Mouse (Mus musculus): ENCODE results near the gene Ntan1. TPM values are rescaled to one million over a fixed set of nuclear protein-coding genes. Genes with fewer than 3 reads are reported as not detected.

The Ntan1 gene
- polyA plus RNA-seq, 1 experiment from 2014 or later, result 45.3 TPM

DNA sequence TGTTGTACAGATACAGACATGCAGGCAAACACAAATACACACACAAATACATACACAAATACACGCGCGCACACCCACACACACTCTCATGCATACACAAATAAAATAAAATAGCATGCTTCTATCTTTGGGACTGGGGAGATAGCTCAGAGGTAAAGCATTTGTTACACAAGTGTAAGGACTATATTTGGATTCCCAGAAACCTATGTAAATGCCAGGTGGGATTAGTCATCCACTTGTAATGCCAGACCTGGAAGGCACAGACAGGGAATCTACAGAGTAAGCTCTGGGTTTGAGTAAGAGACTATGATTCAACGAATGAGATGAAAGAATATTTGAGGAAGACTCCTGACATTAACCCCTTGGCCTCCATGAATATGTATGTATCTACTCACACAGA is 56.8 kb downstream of the Ntan1 start:
- no peaks in the 10 kb centered on the region for H3K27me3 ChIP-seq
- H3K4me3 ChIP-seq (replicated peaks), result no peak overlapping the region
- no peak overlapping the region for H3K4me2 ChIP-seq
- WGBS (ENCODE audit: insufficient replicate concordance), result 87% methylated on average over 4 of the region's 4 CpGs
- no peak overlapping the region for H3K9ac ChIP-seq
- ATAC-seq (ENCODE audit: low read depth) (no peak), DNase-seq (no peak)
- H3K27ac ChIP-seq, result no peak overlapping the region
- H3K36me3 ChIP-seq, result peaks cover 33% of the 10 kb centered on the region
- no peaks in the 10 kb centered on the region for H3K4me1 ChIP-seq (replicated peaks)
- no peaks in the 10 kb centered on the region for H3K9me3 ChIP-seq (replicated peaks)

GRCm38 (mm10) chr16:13883094-13883774 is 64.6 kb downstream of the Ntan1 start:
- no peak overlapping the region for H3K4me3 ChIP-seq (replicated peaks)
- no peak for DNase-seq
- no peak for ATAC-seq (ENCODE audit: low read depth)
- 51% methylated on average over 3 of the region's 3 CpGs for WGBS (ENCODE audit: insufficient replicate concordance)
- H3K4me2 ChIP-seq, result no peak overlapping the region
- H3K36me3 ChIP-seq, result peaks cover 2% of the 10 kb centered on the region; the same call in 1 of the 2 replicates
- no peaks in the 10 kb centered on the region for H3K4me1 ChIP-seq (replicated peaks)
- no peaks in the 10 kb centered on the region for H3K27me3 ChIP-seq
- no peaks in the 10 kb centered on the region for H3K9me3 ChIP-seq (replicated peaks)
- no peak overlapping the region; the same call in 1 of the 2 replicates for H3K27ac ChIP-seq
- H3K9ac ChIP-seq, result no peak overlapping the region

Small RNA genes within 50 kb of the gene (microRNA-seq; reads per million reads assigned to microRNA genes)
- gene Gm27734, result not detected

Other genes with a start within 250 kb of the Ntan1 start
- 21.5 and 24.9 TPM in 2 replicates for gene Parn, start 150.7 kb upstream of the Ntan1 start, polyA plus RNA-seq (2015; fragmentation: Nextera tagmentation; extraction: Ambion mirVana)
- gene Bfar, start 147.0 kb upstream of the Ntan1 start, polyA plus RNA-seq (2015; fragmentation: Nextera tagmentation; extraction: Ambion mirVana), result 14.1 and 14.9 TPM in 2 replicates
- 3.0 and 3.1 TPM in 2 replicates for gene 3110001I22Rik, start 146.9 kb upstream of the Ntan1 start, polyA plus RNA-seq (2015; fragmentation: Nextera tagmentation; extraction: Ambion mirVana)
- gene Pla2g10, start 87.9 kb upstream of the Ntan1 start, polyA plus RNA-seq (2015; fragmentation: Nextera tagmentation; extraction: Ambion mirVana), result 0.24 TPM in 1 of 2 replicates, not detected in the other
- 34.9 and 41.0 TPM in 2 replicates for gene Rrn3, start 38.1 kb upstream of the Ntan1 start, polyA plus RNA-seq (2015; fragmentation: Nextera tagmentation; extraction: Ambion mirVana)
- 24.2 and 28.0 TPM in 2 replicates for gene Pdxdc1, start 84.3 kb downstream of the Ntan1 start, polyA plus RNA-seq (2015; fragmentation: Nextera tagmentation; extraction: Ambion mirVana)
- 1.1 and 1.4 TPM in 2 replicates for gene Mpv17l, start 84.3 kb downstream of the Ntan1 start, polyA plus RNA-seq (2015; fragmentation: Nextera tagmentation; extraction: Ambion mirVana)
- 0.10 and 0.15 TPM in 2 replicates for gene 2900011O08Rik, start 167.8 kb downstream of the Ntan1 start, polyA plus RNA-seq (2015; fragmentation: Nextera tagmentation; extraction: Ambion mirVana)
- gene Ifitm7, start 168.0 kb downstream of the Ntan1 start, polyA plus RNA-seq (2015; fragmentation: Nextera tagmentation; extraction: Ambion mirVana), result not detected in 2 replicates

Measured in liver, embryonic 13.5 days (tissue).